Mouse (Mus musculus): Measurements from ENCODE around the gene Ptpn1. TPM values are rescaled to one million over a fixed set of nuclear protein-coding genes. Genes with fewer than 3 reads are reported as not detected.

Gene Ptpn1
- total and polyA plus RNA-seq, 3 experiments = 55.1 to 71.3 (median 57.9) TPM

GRCm38 (mm10) chr2:167945451-167945850, 13.6 kb downstream of the Ptpn1 start:
- peak; percentile 51 for DNase-seq

- DNase-seq = no peak
These were observed 15.4 kb downstream of the Ptpn1 start for GRCm38 (mm10) chr2:167947251-167947650.

- DNase-seq = no peak
These were observed 16.2 kb downstream of the Ptpn1 start for GRCm38 (mm10) chr2:167948047-167948446.

GRCm38 (mm10) chr2:167948557-167948956, 16.7 kb downstream of the Ptpn1 start:
- DNase-seq = no peak

GRCm38 (mm10) chr2:167949250-167949649, 17.4 kb downstream of the Ptpn1 start:
- DNase-seq = no peak

- DNase-seq = no peak
These were observed 18.0 kb downstream of the Ptpn1 start for GRCm38 (mm10) chr2:167949808-167950207.

- no peak for DNase-seq
These were observed 18.8 kb downstream of the Ptpn1 start for GRCm38 (mm10) chr2:167950681-167951080.

GRCm38 (mm10) chr2:167951301-167952211, 19.7 kb downstream of the Ptpn1 start:
- peak; percentile 86 for DNase-seq

GRCm38 (mm10) chr2:167953819-167954218, 22.0 kb downstream of the Ptpn1 start:
- DNase-seq = no peak

- no peak for DNase-seq
These were observed 23.1 kb downstream of the Ptpn1 start for GRCm38 (mm10) chr2:167954928-167955327.

GRCm38 (mm10) chr2:167957539-167957938, 25.7 kb downstream of the Ptpn1 start:
- no peak for DNase-seq

- DNase-seq = peak; percentile 59
These were observed 26.4 kb downstream of the Ptpn1 start for GRCm38 (mm10) chr2:167958082-167958788.

- peak; percentile 96 for DNase-seq
These were observed 27.0 kb downstream of the Ptpn1 start for GRCm38 (mm10) chr2:167958843-167959242.

GRCm38 (mm10) chr2:167959384-167959911, 27.6 kb downstream of the Ptpn1 start:
- DNase-seq = no peak

GRCm38 (mm10) chr2:167959996-167960395, 28.1 kb downstream of the Ptpn1 start:
- DNase-seq = no peak

- DNase-seq = no peak
These were observed 28.7 kb downstream of the Ptpn1 start for GRCm38 (mm10) chr2:167960584-167960983.

- no peak for DNase-seq
These were observed 30.5 kb downstream of the Ptpn1 start for GRCm38 (mm10) chr2:167962347-167962746.

- DNase-seq = no peak
These were observed 31.3 kb downstream of the Ptpn1 start for GRCm38 (mm10) chr2:167963176-167963575.

- DNase-seq = no peak
These were observed 32.0 kb downstream of the Ptpn1 start for GRCm38 (mm10) chr2:167963778-167964300.

- no peak for DNase-seq
These were observed 32.5 kb downstream of the Ptpn1 start for GRCm38 (mm10) chr2:167964320-167964719.

- no peak for DNase-seq
These were observed 34.1 kb downstream of the Ptpn1 start for GRCm38 (mm10) chr2:167965911-167966310.

- no peak for DNase-seq
These were observed 36.6 kb downstream of the Ptpn1 start for GRCm38 (mm10) chr2:167968504-167968903.

Data from adrenal gland, adult 2 months (tissue).